Comparison of ENCODE assay signal across 10 mouse cellular contexts in the genomic region with DNA sequence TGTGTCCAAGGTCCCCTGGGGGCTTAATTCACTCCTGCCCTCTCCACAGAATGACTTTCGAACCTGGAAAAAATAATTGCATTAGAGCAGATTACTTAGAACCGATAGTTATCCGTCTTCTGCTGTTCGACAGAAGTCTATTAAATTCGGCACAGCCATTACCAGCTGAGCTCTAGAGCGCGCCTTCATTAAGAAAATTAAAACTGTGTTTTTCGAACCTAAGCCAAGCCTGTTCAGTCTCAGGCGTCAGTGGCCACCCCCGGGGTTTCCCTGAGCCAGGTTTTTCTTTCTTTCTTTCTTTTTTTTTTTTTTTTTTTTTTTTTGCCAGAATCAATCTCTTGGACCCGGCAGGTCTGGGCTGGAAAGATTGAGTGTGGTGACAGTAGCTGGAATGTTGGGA.
DNase-seq lines count a peak whose midpoint lies in the region; ATAC-seq and TF ChIP-seq lines count a peak whose summit lies in the region.
"Had no signal": no experiment of that assay in that cellular context is flagged by ENCODE, and none has a peak within 500 bp of the region (broad histone marks: within the 10 kb centered on the region; RNA-seq: fewer than 3 reads in every experiment).

No protein-coding gene starts in this region.

- H3K36me3 ChIP-seq in lung, embryonic 14.5 days (ENCODE audit: insufficient read depth), result no peaks in the 10 kb centered on the region
- H3K36me3 ChIP-seq in forebrain, embryonic 15.5 days, result no peaks in the 10 kb centered on the region
- no peaks in the 10 kb centered on the region for H3K36me3 ChIP-seq in limb, embryonic 14.5 days (ENCODE audit: control insufficient read depth, insufficient read depth, low read length)
- H3K36me3 ChIP-seq in stomach, embryonic 15.5 days, result no peaks in the 10 kb centered on the region

- no peak overlapping the region for H3K27ac ChIP-seq in lung, embryonic 14.5 days (ENCODE audit: low read depth)
- peak overlapping the region; percentile 93 for H3K27ac ChIP-seq in forebrain, embryonic 15.5 days (replicated peaks)
- no peak overlapping the region for H3K27ac ChIP-seq in limb, embryonic 14.5 days (replicated peaks; ENCODE audit: low read depth, low read length)
- H3K27ac ChIP-seq in stomach, embryonic 15.5 days, result no peak overlapping the region

- no peaks in the 10 kb centered on the region for H3K9me3 ChIP-seq in lung, embryonic 14.5 days (ENCODE audit: low read depth, low read length)
- no peaks in the 10 kb centered on the region for H3K9me3 ChIP-seq in forebrain, embryonic 15.5 days
- H3K9me3 ChIP-seq in limb, embryonic 14.5 days (ENCODE audit: control insufficient read depth, low read length), result no peaks in the 10 kb centered on the region
- H3K9me3 ChIP-seq in stomach, embryonic 15.5 days, result no peaks in the 10 kb centered on the region

- H3K4me1 ChIP-seq in lung, embryonic 14.5 days (ENCODE audit: insufficient read depth), result peaks cover 3% of the 10 kb centered on the region; the same call in 1 of the 2 replicates
- peaks cover 42% of the 10 kb centered on the region for H3K4me1 ChIP-seq in forebrain, embryonic 15.5 days
- peaks cover 11% of the 10 kb centered on the region for H3K4me1 ChIP-seq in limb, embryonic 14.5 days (ENCODE audit: control insufficient read depth, insufficient read depth, low read length)
- H3K4me1 ChIP-seq in stomach, embryonic 15.5 days, result peaks cover 17% of the 10 kb centered on the region

- H3K4me2 ChIP-seq in lung, embryonic 14.5 days, result peak overlapping the region; percentile 59
- peak overlapping the region; percentile 63 for H3K4me2 ChIP-seq in forebrain, embryonic 15.5 days (replicated peaks)
- peak overlapping the region; percentile 37; the same call in 1 of the 2 replicates for H3K4me2 ChIP-seq in limb, embryonic 14.5 days (replicated peaks; ENCODE audit: low read depth, low read length, severe bottlenecking)
- H3K4me2 ChIP-seq in stomach, embryonic 15.5 days, result peak overlapping the region; percentile 63

- peak overlapping the region; percentile 26 for H3K4me3 ChIP-seq in lung, embryonic 14.5 days (ENCODE audit: low read depth, low read length)
- peak overlapping the region; percentile 34 for H3K4me3 ChIP-seq in forebrain, embryonic 15.5 days
- no peak overlapping the region for H3K4me3 ChIP-seq in limb, embryonic 14.5 days (replicated peaks; ENCODE audit: low read length)
- peak overlapping the region; percentile 27; the same call in 1 of the 2 replicates for H3K4me3 ChIP-seq in stomach, embryonic 15.5 days (replicated peaks)

- no peak for DNase-seq in lung, embryonic 14.5 days
- DNase-seq in lung, postnatal 10 days, result no peak
- no peak for DNase-seq in limb, embryonic 14.5 days (ENCODE audit: low spot score)
- DNase-seq in adrenal gland, adult 2 months, result no peak
- DNase-seq in cerebellum, postnatal 14 days, result no peak
- DNase-seq: right cerebral cortex, adult 18-20 months; thymus, postnatal 36 days had no signal

- no peak for TF ChIP-seq POLR2A in limb, embryonic 14.5 days (IDR thresholded peaks at IDR 0.05; ENCODE audit: borderline replicate concordance, extremely low read depth, insufficient read depth, insufficient read length)

- TF ChIP-seq CTCF in lung, embryonic 14.5 days (IDR thresholded peaks at IDR 0.05; ENCODE audit: low read depth), result no peak

- WGBS in lung, embryonic 14.5 days, result 37% methylated on average over 11 of the region's 11 CpGs
- 11% methylated on average over 11 of the region's 11 CpGs for WGBS in forebrain, embryonic 15.5 days
- WGBS in limb, embryonic 14.5 days, result 5% methylated on average over 11 of the region's 11 CpGs
- WGBS in stomach, embryonic 15.5 days, result 32% methylated on average over 11 of the region's 11 CpGs

- peaks cover 58% of the 10 kb centered on the region for H3K27me3 ChIP-seq in lung, embryonic 14.5 days (ENCODE audit: insufficient read depth, low read length)
- H3K27me3 ChIP-seq in forebrain, embryonic 15.5 days, result peaks cover 6% of the 10 kb centered on the region; the same call in 1 of the 2 replicates
- peaks cover 64% of the 10 kb centered on the region for H3K27me3 ChIP-seq in limb, embryonic 14.5 days (ENCODE audit: control insufficient read depth, insufficient read depth, low read length)
- H3K27me3 ChIP-seq in stomach, embryonic 15.5 days (replicated peaks), result no peaks in the 10 kb centered on the region; the same call in 1 of the 2 replicates

- no peak for ATAC-seq in lung, embryonic 14.5 days (ENCODE audit: insufficient read depth)
- ATAC-seq in forebrain, embryonic 15.5 days (replicated peaks), result no peak
- ATAC-seq in limb, embryonic 14.5 days (ENCODE audit: low FRiP score, low read depth), result no peak
- no peak for ATAC-seq in stomach, embryonic 15.5 days (ENCODE audit: insufficient read depth, low FRiP score, low read depth)
- no peak for ATAC-seq in megakaryocyte, adult 5-6 weeks (ENCODE audit: poor library complexity, severe bottlenecking)

- no peak overlapping the region for H3K9ac ChIP-seq in lung, embryonic 14.5 days
- peak overlapping the region; percentile 41 for H3K9ac ChIP-seq in forebrain, embryonic 15.5 days (replicated peaks)
- no peak overlapping the region for H3K9ac ChIP-seq in limb, embryonic 14.5 days (ENCODE audit: low read depth, low read length, severe bottlenecking)
- no peak overlapping the region for H3K9ac ChIP-seq in stomach, embryonic 15.5 days
